In genomic region chr5:24936451-24936850, GRCm38 (mm10) we compare ENCODE assay signal across 29 mouse cellular contexts.
DNase-seq lines count a peak whose midpoint lies in the region; ATAC-seq and TF ChIP-seq lines count a peak whose summit lies in the region.
"Had no signal": no experiment of that assay in that cellular context is flagged by ENCODE, and none has a peak within 500 bp of the region (broad histone marks: within the 10 kb centered on the region; RNA-seq: fewer than 3 reads in every experiment).

No protein-coding gene starts in this region.

- H3K36me3 ChIP-seq in intestine, embryonic 16.5 days (ENCODE audit: control insufficient read depth, insufficient read depth, low read length): no peaks in the 10 kb centered on the region
- H3K36me3 ChIP-seq in intestine, embryonic 15.5 days: no peaks in the 10 kb centered on the region
- peaks cover 0 to 16% of the 10 kb centered on the region in 2 experiments; a peak in 2 of 4 replicates for H3K36me3 ChIP-seq in MEL (ENCODE audit: control insufficient read depth in 1 of 2, insufficient read depth in 2 of 2, low read length in 2 of 2)
- no peaks in the 10 kb centered on the region for H3K36me3 ChIP-seq in liver, embryonic 11.5 days (ENCODE audit: control insufficient read depth, insufficient read depth, low read length)
- H3K36me3 ChIP-seq: embryonic facial prominence, embryonic 12.5 days; embryonic facial prominence, embryonic 15.5 days; hindbrain, embryonic 10.5 days had no signal

- H3K4me3 ChIP-seq in intestine, embryonic 16.5 days (ENCODE audit: low read length): no peak overlapping the region
- no peak overlapping the region for H3K4me3 ChIP-seq in intestine, embryonic 15.5 days (replicated peaks)
- no peak overlapping the region for H3K4me3 ChIP-seq in MEL (ENCODE audit: control insufficient read depth in 1 of 2, insufficient read depth in 1 of 2, low read depth in 2 of 2, low read length in 2 of 2)
- no peak overlapping the region for H3K4me3 ChIP-seq in liver, embryonic 11.5 days (ENCODE audit: low read depth, low read length)
- H3K4me3 ChIP-seq: embryonic facial prominence, embryonic 12.5 days; embryonic facial prominence, embryonic 15.5 days; heart, embryonic 12.5 days; heart, embryonic 15.5 days; hindbrain, embryonic 10.5 days had no signal

- H3K79me2 ChIP-seq in MEL (ENCODE audit: control insufficient read depth, insufficient read depth, low read length, poor library complexity): no peaks in the 10 kb centered on the region

- WGBS in intestine, embryonic 16.5 days: 58% methylated on average over 8 of the region's 8 CpGs
- 56% methylated on average over 8 of the region's 8 CpGs for WGBS in intestine, embryonic 15.5 days
- 39% methylated on average over 8 of the region's 8 CpGs for WGBS in liver, embryonic 11.5 days

- ATAC-seq in intestine, embryonic 16.5 days: peak; percentile 34; the same call in 1 of the 2 replicates
- ATAC-seq in intestine, embryonic 15.5 days: no peak
- ATAC-seq in liver, embryonic 11.5 days (replicated peaks; ENCODE audit: low FRiP score): peak; percentile 45; the same call in 1 of the 2 replicates
- ATAC-seq in megakaryocyte progenitor cell, adult 5-6 weeks (replicated peaks; ENCODE audit: poor library complexity): peak; percentile 39; the same call in 1 of the 2 replicates
- ATAC-seq: CD4-positive, CD25-positive, alpha-beta regulatory T cell, adult 4 months; forebrain, embryonic 14.5 days; forebrain, postnatal 0 days; hindbrain, postnatal 0 days; Patski had no signal

- peaks cover 9% of the 10 kb centered on the region; the same call in 1 of the 2 replicates for H3K4me1 ChIP-seq in intestine, embryonic 16.5 days (ENCODE audit: control insufficient read depth, insufficient read depth, low read length)
- 0 out of 2 replicates have a peak, but pooled peaks cover 9% of the 10 kb centered on the region for H3K4me1 ChIP-seq in intestine, embryonic 15.5 days (replicated peaks)
- H3K4me1 ChIP-seq in MEL (ENCODE audit: control insufficient read depth in 1 of 2, insufficient read depth in 2 of 2, low read length in 2 of 2): peaks cover 12 to 22% of the 10 kb centered on the region in 2 experiments
- H3K4me1 ChIP-seq in liver, embryonic 11.5 days (replicated peaks; ENCODE audit: control insufficient read depth, insufficient read depth, low read length): peaks cover 3% of the 10 kb centered on the region
- H3K4me1 ChIP-seq: embryonic facial prominence, embryonic 12.5 days; embryonic facial prominence, embryonic 15.5 days; hindbrain, embryonic 10.5 days had no signal

- TF ChIP-seq POLR2A in MEL (IDR thresholded peaks at IDR 0.05; ENCODE audit: control insufficient read depth in 1 of 2, insufficient read depth in 1 of 2, low read depth in 1 of 2, low read length in 2 of 2, poor library complexity in 1 of 2): no peak

- DNase-seq in MEL (ENCODE audit: low read depth, low spot score) (peak; percentile 50), MN1 (ENCODE audit: low spot score) (no peak)
- DNase-seq in liver, embryonic 11.5 days (ENCODE audit: low spot score): no peak
- no peak for DNase-seq in gastrocnemius, adult 18-20 months (ENCODE audit: low spot score)
- no peak for DNase-seq in layer of hippocampus, adult 11-12 months (ENCODE audit: low spot score)
- DNase-seq: adrenal gland, postnatal 10 days; adrenal gland, postnatal 36 days; B cell, adult 2 months; cerebellum, adult 18-20 months; cerebellum, adult 9-10 months; cerebellum, postnatal 14 days; forebrain, postnatal 0 days; gastrocnemius, postnatal 25 days; heart, adult 18-20 months; heart, postnatal 10 days; heart, postnatal 36 days had no signal

- no peak overlapping the region for H3K9ac ChIP-seq in intestine, embryonic 16.5 days (ENCODE audit: low read depth, low read length)
- H3K9ac ChIP-seq in intestine, embryonic 15.5 days: no peak overlapping the region
- no peak overlapping the region for H3K9ac ChIP-seq in MEL (ENCODE audit: control insufficient read depth, low read depth, low read length, poor library complexity, severe bottlenecking)
- no peak overlapping the region for H3K9ac ChIP-seq in liver, embryonic 11.5 days (ENCODE audit: low read depth, low read length)
- H3K9ac ChIP-seq: embryonic facial prominence, embryonic 12.5 days; embryonic facial prominence, embryonic 15.5 days; forebrain, postnatal 0 days; heart, embryonic 12.5 days; heart, embryonic 15.5 days; hindbrain, embryonic 14.5 days had no signal

- H3K27me3 ChIP-seq in intestine, embryonic 16.5 days (replicated peaks; ENCODE audit: control insufficient read depth, insufficient read depth, low read length): no peaks in the 10 kb centered on the region
- H3K27me3 ChIP-seq in intestine, embryonic 15.5 days (replicated peaks): no peaks in the 10 kb centered on the region
- no peaks in the 10 kb centered on the region for H3K27me3 ChIP-seq in MEL (ENCODE audit: control insufficient read depth in 1 of 2, insufficient read depth in 2 of 2, low read length in 2 of 2)
- H3K27me3 ChIP-seq in liver, embryonic 11.5 days (replicated peaks; ENCODE audit: control insufficient read depth, insufficient read depth, low read length): no peaks in the 10 kb centered on the region; the same call in 1 of the 2 replicates
- H3K27me3 ChIP-seq: embryonic facial prominence, embryonic 12.5 days; embryonic facial prominence, embryonic 15.5 days; heart, embryonic 12.5 days; heart, embryonic 15.5 days; Patski had no signal

- H3K4me2 ChIP-seq in intestine, embryonic 16.5 days (ENCODE audit: low read depth, low read length): no peak overlapping the region
- H3K4me2 ChIP-seq in intestine, embryonic 15.5 days (replicated peaks): no peak overlapping the region
- H3K4me2 ChIP-seq in liver, embryonic 11.5 days: no peak overlapping the region
- H3K4me2 ChIP-seq: embryonic facial prominence, embryonic 12.5 days; embryonic facial prominence, embryonic 15.5 days; heart, embryonic 12.5 days; heart, embryonic 15.5 days; hindbrain, embryonic 14.5 days had no signal

- TF ChIP-seq RAD21 in MEL (IDR thresholded peaks at IDR 0.05; ENCODE audit: low read depth, low read length): no peak

- TF ChIP-seq CTCF in MEL (IDR thresholded peaks at IDR 0.05 in 2 of 3, conservative IDR thresholded peaks at IDR 0.05 in 1 of 3; ENCODE audit: control insufficient read depth in 1 of 3, insufficient read depth in 1 of 3, low read depth in 2 of 3, low read length in 3 of 3, poor library complexity in 1 of 3, severe bottlenecking in 1 of 3): no peak

- 0 out of 2 replicates have a peak, but pooled peaks cover 4% of the 10 kb centered on the region for H3K9me3 ChIP-seq in intestine, embryonic 16.5 days (ENCODE audit: control insufficient read depth, low read length)
- no peaks in the 10 kb centered on the region for H3K9me3 ChIP-seq in intestine, embryonic 15.5 days
- H3K9me3 ChIP-seq in MEL (replicated peaks; ENCODE audit: insufficient read depth, low read length): no peaks in the 10 kb centered on the region
- no peaks in the 10 kb centered on the region for H3K9me3 ChIP-seq in liver, embryonic 11.5 days (ENCODE audit: control insufficient read depth, low read length)
- H3K9me3 ChIP-seq: embryonic facial prominence, embryonic 12.5 days; embryonic facial prominence, embryonic 15.5 days; heart, embryonic 15.5 days had no signal

- peak; percentile 74 to 83 for TF ChIP-seq EP300 in MEL (IDR thresholded peaks at IDR 0.05; ENCODE audit: low read depth in 1 of 2, low read length in 2 of 2)

- H3K27ac ChIP-seq in intestine, embryonic 16.5 days (ENCODE audit: low read length): no peak overlapping the region
- H3K27ac ChIP-seq in intestine, embryonic 15.5 days: no peak overlapping the region
- peak overlapping the region; percentile 7 for H3K27ac ChIP-seq in MEL (ENCODE audit: control insufficient read depth, low read depth, low read length)
- H3K27ac ChIP-seq in liver, embryonic 11.5 days (ENCODE audit: low read depth, low read length): no peak overlapping the region
- H3K27ac ChIP-seq: embryonic facial prominence, embryonic 12.5 days; embryonic facial prominence, embryonic 15.5 days; heart, embryonic 15.5 days; hindbrain, embryonic 10.5 days; hindbrain, embryonic 14.5 days; hindbrain, postnatal 0 days had no signal

TF ChIP-seq in MEL, 35 proteins besides CTCF, POLR2A, EP300 and RAD21 (continues in another document):
- TF ChIP-seq TBP (IDR thresholded peaks at IDR 0.05; ENCODE audit: low read depth, low read length): no peak
- peak; percentile 51; the same call in 1 of the 2 replicates for TF ChIP-seq MAX (IDR thresholded peaks at IDR 0.05; ENCODE audit: low read length)
- TF ChIP-seq E2F4 (IDR thresholded peaks at IDR 0.05; ENCODE audit: borderline replicate concordance, low read depth, low read length): no peak
- no peak for TF ChIP-seq USF2 (IDR thresholded peaks at IDR 0.05; ENCODE audit: borderline replicate concordance in 1 of 2, insufficient read depth in 1 of 2, low read depth in 1 of 2, low read length in 2 of 2)
- TF ChIP-seq GABPA (IDR thresholded peaks at IDR 0.05; ENCODE audit: low read depth, low read length): 0 out of 2 replicates have a peak, but pooled peaks have one; percentile 17
- TF ChIP-seq ELF1 (IDR thresholded peaks at IDR 0.05; ENCODE audit: low read depth, low read length): no peak
- peak; percentile 76 for TF ChIP-seq GATA1 (IDR thresholded peaks at IDR 0.05; ENCODE audit: low read depth, low read length)
- no peak for TF ChIP-seq UBTF (IDR thresholded peaks at IDR 0.05; ENCODE audit: borderline replicate concordance, insufficient read depth, low read depth, low read length)
- TF ChIP-seq KAT2A (conservative IDR thresholded peaks at IDR 0.05; ENCODE audit: low read depth, low read length): peak; percentile 45; the same call in 1 of the 2 replicates
- TF ChIP-seq MAZ (IDR thresholded peaks at IDR 0.05; ENCODE audit: low read depth, low read length): peak; percentile 56; the same call in 1 of the 2 replicates
- peak; percentile 62 for TF ChIP-seq ZNF384 (IDR thresholded peaks at IDR 0.05; ENCODE audit: low read depth, low read length)
- TF ChIP-seq ZC3H11A (IDR thresholded peaks at IDR 0.05; ENCODE audit: low read depth, low read length): no peak; the same call in 1 of the 2 replicates
- TF ChIP-seq MYC (IDR thresholded peaks at IDR 0.05; ENCODE audit: low read depth, low read length): peak; percentile 28; the same call in 1 of the 2 replicates
- 0 out of 2 replicates have a peak, but pooled peaks have one; percentile 30 for TF ChIP-seq NELFE (IDR thresholded peaks at IDR 0.05; ENCODE audit: low read depth, low read length)
- TF ChIP-seq RCOR1 (IDR thresholded peaks at IDR 0.05; ENCODE audit: low read depth, low read length): peak; percentile 60; the same call in 1 of the 2 replicates
- TF ChIP-seq JUND (IDR thresholded peaks at IDR 0.05; ENCODE audit: low read depth, low read length): no peak
- TF ChIP-seq ETS1 (IDR thresholded peaks at IDR 0.05; ENCODE audit: low read depth, low read length): peak; percentile 50
- TF ChIP-seq NRF1 (IDR thresholded peaks at IDR 0.05; ENCODE audit: insufficient read depth, low read depth, low read length, poor library complexity, severe bottlenecking): 0 out of 2 replicates have a peak, but pooled peaks have one; percentile 27
- peak; percentile 39; the same call in 1 of the 2 replicates for TF ChIP-seq ZKSCAN1 (IDR thresholded peaks at IDR 0.05; ENCODE audit: low read depth, low read length)
